Mouse (Mus musculus) stomach, embryonic 16.5 days (tissue): Measurements from ENCODE around the gene Exoc4. TPM values are rescaled to one million over a fixed set of nuclear protein-coding genes. Genes with fewer than 3 reads are reported as not detected.

Experiments used
- ATAC-seq: fragments of 200-750 bp; cut with Nextera tagmentation; 2 replicates; pipeline ENCODE4 v1.8.0; 2017; ENCODE audit warnings: moderate number of reproducible peaks, moderate TSS enrichment; ENCODE audit not compliant: insufficient read depth, low FRiP score
- H3K27ac ChIP-seq: fragments of 300-500 bp; sonication (generic); 2 replicates; pipeline ENCODE4 v1.5.1; 2014; ENCODE audit warnings: low read length
- H3K27me3 ChIP-seq: fragments of 300-500 bp; sonication (generic); 2 replicates; pipeline ENCODE4 v1.6.1; 2014; ENCODE audit warnings: low read length, control low read depth, mixed read lengths; ENCODE audit not compliant: control insufficient read depth, insufficient read depth
- H3K36me3 ChIP-seq: fragments of 300-500 bp; sonication (generic); 2 replicates; pipeline ENCODE4 v1.6.1; 2014; ENCODE audit warnings: low read length; ENCODE audit not compliant: control insufficient read depth, insufficient read depth
- H3K4me1 ChIP-seq: fragments of 300-500 bp; sonication (generic); 2 replicates; pipeline ENCODE4 v1.6.1; 2014; ENCODE audit warnings: low read length, control low read depth, mixed read lengths; ENCODE audit not compliant: control insufficient read depth, insufficient read depth
- H3K4me2 ChIP-seq: fragments of 300-500 bp; sonication (generic); 2 replicates; pipeline ENCODE4 v1.6.1; 2014; ENCODE audit warnings: low read depth, low read length, mixed read lengths
- H3K4me3 ChIP-seq: fragments of 300-500 bp; sonication (generic); replicated peaks from 2 replicates; pipeline ENCODE4 v1.5.1; 2014; ENCODE audit warnings: mild to moderate bottlenecking, low read length
- H3K9ac ChIP-seq: fragments of 300-500 bp; sonication (generic); 2 replicates; pipeline ENCODE4 v1.6.1; 2014; ENCODE audit warnings: low read length
- H3K9me3 ChIP-seq: fragments of 300-500 bp; sonication (generic); replicated peaks from 2 replicates; pipeline ENCODE4 v1.6.1; 2016; ENCODE audit warnings: low read length, control low read depth; ENCODE audit not compliant: control insufficient read depth
- WGBS: fragments of 180-500 bp; shearing (Covaris S2); extraction: QIAGEN DNeasy Blood & Tissue Kit; methylation state at CpG from one replicate; pipeline ENCODE4 v1.1.7; 2014; 5-methylcytosine and 5-hydroxymethylcytosine counted together
- polyA plus RNA-seq: library from polyadenylated mRNA; unstranded; fragments of >200 nt; fragmentation: Nextera tagmentation; extraction: Ambion mirVana; gene quantifications from 2 replicates; pipeline ENCODE4 v1.2.1, GENCODE M21; 2015

Exoc4 gene
- polyA plus RNA-seq, 1 experiment from 2014 or later, result 37.8 TPM

DNA sequence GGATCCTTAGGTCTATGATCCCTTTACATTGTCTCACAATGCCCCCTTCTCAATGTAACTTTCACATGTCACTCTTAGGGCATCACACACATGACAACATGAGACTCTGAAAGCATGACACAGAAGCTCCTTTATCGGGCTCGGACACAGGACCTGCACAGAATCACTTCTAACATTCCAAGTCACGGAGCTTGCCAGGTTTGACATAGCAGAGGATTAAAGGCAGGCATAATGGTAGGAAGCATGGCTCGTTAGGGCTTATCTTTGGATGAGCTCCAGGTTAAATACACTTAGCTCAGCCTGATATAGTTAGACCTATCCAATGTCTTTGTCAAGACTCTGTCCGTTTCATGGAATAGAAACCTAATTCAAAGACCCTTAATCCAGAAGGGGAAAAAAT lies 690.3 kb downstream of the Exoc4 start:
- H3K4me2 ChIP-seq, result no peak overlapping the region
- H3K27me3 ChIP-seq, result no peaks in the 10 kb centered on the region
- ATAC-seq, result no peak
- no peak overlapping the region for H3K27ac ChIP-seq
- WGBS, result 63% methylated on average over 5 of the region's 5 CpGs
- no peaks in the 10 kb centered on the region for H3K9me3 ChIP-seq
- H3K9ac ChIP-seq, result no peak overlapping the region
- no peak overlapping the region for H3K4me3 ChIP-seq
- H3K36me3 ChIP-seq, result no peaks in the 10 kb centered on the region
- H3K4me1 ChIP-seq, result no peaks in the 10 kb centered on the region

DNA sequence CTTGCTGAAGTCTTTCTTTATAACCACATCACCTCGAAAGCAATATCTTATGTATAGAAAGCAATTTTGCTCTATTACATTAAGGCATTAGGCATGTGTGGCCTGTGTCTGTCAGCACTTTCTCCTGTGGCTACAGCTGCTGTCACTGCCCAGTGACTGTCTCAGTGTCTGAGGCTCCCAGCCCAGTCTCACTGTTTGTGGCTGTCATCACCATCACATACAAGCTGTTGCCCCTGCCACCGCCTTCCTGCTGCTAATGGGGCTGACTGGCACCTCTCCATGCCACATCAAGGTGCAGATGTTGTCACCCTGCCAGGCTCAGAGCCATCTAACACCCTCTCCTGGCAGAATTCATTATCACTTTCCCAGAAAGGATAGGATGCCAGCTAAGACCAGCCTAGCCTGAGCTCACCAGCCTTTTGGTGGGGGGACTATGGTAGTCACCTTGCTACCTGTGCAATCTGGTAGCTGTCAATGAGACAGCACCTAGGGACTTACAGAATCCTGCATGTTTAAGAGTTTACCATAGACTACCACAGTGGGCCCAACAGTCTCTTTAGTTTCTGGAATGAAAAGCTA lies 698.1 kb downstream of the Exoc4 start:
- WGBS, result 79% methylated on average over 2 of the region's 2 CpGs
- ATAC-seq, result no peak
- Histone ChIP-seq H3K9me3 (no peaks in the 10 kb centered on the region), H3K4me1 (no peaks in the 10 kb centered on the region), H3K27me3 (no peaks in the 10 kb centered on the region), H3K36me3 (no peaks in the 10 kb centered on the region), H3K4me3 (no peak overlapping the region), H3K4me2 (no peak overlapping the region), H3K9ac (no peak overlapping the region), H3K27ac (no peak overlapping the region)

DNA sequence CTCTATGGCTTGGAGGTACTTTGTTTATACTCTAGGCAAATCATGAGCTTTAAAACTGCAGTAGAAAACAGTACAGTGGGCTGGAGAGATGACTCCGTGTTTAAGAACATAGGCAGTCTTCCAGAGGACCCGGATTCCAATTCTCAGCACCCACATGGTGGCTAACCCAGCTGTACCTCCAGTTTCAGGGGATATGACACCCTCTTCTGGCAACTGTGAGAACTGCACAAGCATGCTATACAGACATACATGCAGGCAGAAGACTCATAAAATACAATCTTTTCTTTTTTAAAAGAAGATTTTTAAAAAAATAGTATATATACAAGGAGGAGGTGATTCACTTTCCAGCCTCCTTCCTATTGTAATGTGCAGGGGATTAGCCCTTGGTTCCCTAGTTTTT lies 701.2 kb downstream of the Exoc4 start:
- H3K36me3 ChIP-seq, result no peaks in the 10 kb centered on the region
- no peaks in the 10 kb centered on the region for H3K9me3 ChIP-seq
- no peak for ATAC-seq
- WGBS, result 93% methylated on average over 2 of the region's 2 CpGs
- no peak overlapping the region for H3K27ac ChIP-seq
- no peak overlapping the region for H3K4me3 ChIP-seq
- H3K9ac ChIP-seq, result no peak overlapping the region
- no peak overlapping the region for H3K4me2 ChIP-seq
- H3K27me3 ChIP-seq, result no peaks in the 10 kb centered on the region
- no peaks in the 10 kb centered on the region for H3K4me1 ChIP-seq

DNA sequence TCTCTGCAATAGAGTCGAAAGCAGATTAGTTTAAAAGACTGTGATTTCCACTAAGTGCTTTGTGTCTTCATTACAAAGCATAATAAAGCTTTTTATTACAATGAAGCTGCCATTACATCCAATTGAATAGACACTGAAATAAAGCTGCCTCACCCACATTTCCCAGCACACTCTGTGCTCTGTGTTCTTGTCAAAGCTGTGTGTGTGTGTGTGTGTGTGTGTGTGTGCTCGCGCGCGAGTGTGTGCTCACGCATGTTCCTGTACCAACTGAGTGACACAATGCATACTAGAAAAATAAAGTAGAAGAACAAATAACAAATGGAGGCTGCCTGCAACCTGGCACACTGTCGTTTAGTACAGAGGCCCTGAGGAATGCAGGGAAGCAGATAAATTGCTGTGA lies 706.6 kb downstream of the Exoc4 start:
- no peak overlapping the region for H3K27ac ChIP-seq
- no peak overlapping the region for H3K9ac ChIP-seq
- H3K4me2 ChIP-seq, result no peak overlapping the region
- no peaks in the 10 kb centered on the region for H3K9me3 ChIP-seq
- ATAC-seq, result no peak
- H3K27me3 ChIP-seq, result no peaks in the 10 kb centered on the region
- WGBS, result 78% methylated on average over 7 of the region's 7 CpGs
- no peaks in the 10 kb centered on the region for H3K36me3 ChIP-seq
- H3K4me3 ChIP-seq, result no peak overlapping the region
- H3K4me1 ChIP-seq, result no peaks in the 10 kb centered on the region

DNA sequence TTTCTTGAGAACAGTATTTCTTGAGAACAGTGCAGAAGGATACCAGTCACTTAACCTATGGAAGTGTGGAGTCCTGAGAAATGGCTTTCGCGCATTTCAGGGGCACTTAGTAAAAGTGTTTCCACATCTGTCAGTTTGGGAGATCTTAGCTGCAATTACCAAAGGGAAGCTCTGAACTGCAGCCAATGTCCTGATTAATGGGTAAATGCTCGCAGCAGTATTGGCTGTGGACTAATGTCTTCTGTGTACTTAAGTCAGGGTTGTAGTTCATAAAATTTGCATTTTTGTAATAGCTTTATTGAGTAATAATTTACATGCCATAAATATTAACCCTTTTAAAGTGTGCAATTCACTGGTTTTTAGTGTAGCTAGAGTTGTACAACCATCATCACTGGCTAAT lies 709.4 kb downstream of the Exoc4 start:
- Histone ChIP-seq H3K27me3 (no peaks in the 10 kb centered on the region), H3K27ac (no peak overlapping the region), H3K36me3 (no peaks in the 10 kb centered on the region), H3K4me2 (no peak overlapping the region), H3K9ac (no peak overlapping the region), H3K9me3 (no peaks in the 10 kb centered on the region), H3K4me3 (no peak overlapping the region), H3K4me1 (no peaks in the 10 kb centered on the region)
- ATAC-seq, result no peak
- 40% methylated on average over 3 of the region's 3 CpGs for WGBS

DNA sequence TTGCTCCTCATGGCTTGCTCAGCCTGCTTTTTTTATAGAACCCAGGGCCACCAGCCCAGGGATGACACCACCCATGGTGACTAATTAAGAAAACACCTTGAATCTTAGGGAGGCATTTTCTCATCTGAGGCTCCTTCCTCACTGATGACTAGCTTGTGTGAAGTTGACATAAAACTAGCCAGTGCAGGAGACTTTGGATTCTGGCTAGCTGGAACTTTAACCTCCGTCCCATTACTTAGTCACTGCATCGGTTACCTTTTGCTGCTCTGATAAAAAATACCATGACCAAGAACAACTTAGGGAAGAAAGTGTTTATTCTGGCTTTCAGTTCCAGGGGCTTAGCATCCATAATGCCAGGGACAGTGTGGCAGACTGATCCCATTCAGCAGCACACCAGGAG lies 711.9 kb downstream of the Exoc4 start:
- ATAC-seq, result no peak
- Histone ChIP-seq H3K27ac (no peak overlapping the region), H3K4me1 (no peaks in the 10 kb centered on the region), H3K36me3 (no peaks in the 10 kb centered on the region), H3K9ac (no peak overlapping the region), H3K9me3 (no peaks in the 10 kb centered on the region), H3K4me3 (no peak overlapping the region), H3K27me3 (no peaks in the 10 kb centered on the region), H3K4me2 (no peak overlapping the region)
- WGBS, result 89% methylated on average over 2 of the region's 2 CpGs

DNA sequence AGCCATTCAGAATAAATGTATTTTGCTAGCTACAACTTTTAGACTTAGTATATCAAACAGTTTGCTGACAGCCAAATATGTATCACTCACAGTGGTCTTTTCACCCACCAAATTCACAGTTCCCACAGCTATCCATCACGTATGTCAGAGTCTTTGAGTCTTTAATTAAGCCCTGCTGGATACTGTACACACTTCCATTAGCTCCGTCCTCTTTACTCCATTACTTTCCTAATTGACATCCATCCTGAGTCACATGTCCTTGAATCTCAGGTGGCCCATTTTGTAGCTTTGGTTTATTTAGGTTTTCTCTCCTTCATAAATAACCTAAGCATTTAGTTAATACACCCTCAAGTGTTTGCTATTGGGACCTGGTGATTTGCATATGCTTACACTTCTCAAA lies 714.2 kb downstream of the Exoc4 start:
- no peak overlapping the region for H3K27ac ChIP-seq
- no peak overlapping the region for H3K4me2 ChIP-seq
- no peak for ATAC-seq
- H3K27me3 ChIP-seq, result no peaks in the 10 kb centered on the region
- H3K4me3 ChIP-seq, result no peak overlapping the region
- no peaks in the 10 kb centered on the region for H3K36me3 ChIP-seq
- H3K4me1 ChIP-seq, result no peaks in the 10 kb centered on the region
- WGBS, result 67% methylated on average over 2 of the region's 2 CpGs
- no peak overlapping the region for H3K9ac ChIP-seq
- H3K9me3 ChIP-seq, result no peaks in the 10 kb centered on the region

DNA sequence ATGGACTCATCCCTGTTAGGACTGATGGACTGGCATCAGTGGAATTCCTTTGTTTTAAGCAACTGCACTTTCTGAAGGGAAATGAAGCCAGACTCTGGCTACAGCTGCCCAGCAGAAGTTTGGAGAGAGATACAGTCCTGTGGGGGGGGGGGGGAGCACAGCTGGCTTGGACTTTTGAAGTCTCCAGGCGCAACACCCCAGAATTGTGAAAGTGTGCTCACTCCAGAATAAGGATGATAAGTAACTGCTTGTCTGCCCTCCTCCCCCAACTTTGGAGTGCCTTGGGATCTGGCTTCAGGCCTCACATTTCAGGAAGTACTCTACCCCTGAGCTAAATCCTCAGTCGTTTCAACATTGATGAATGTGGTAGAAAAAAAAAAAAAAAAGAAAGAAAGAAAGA lies 716.7 kb downstream of the Exoc4 start:
- no peaks in the 10 kb centered on the region for H3K9me3 ChIP-seq
- 27% methylated on average over 2 of the region's 2 CpGs for WGBS
- H3K4me2 ChIP-seq, result no peak overlapping the region
- no peak for ATAC-seq
- no peaks in the 10 kb centered on the region for H3K36me3 ChIP-seq
- H3K27ac ChIP-seq, result no peak overlapping the region
- no peak overlapping the region for H3K9ac ChIP-seq
- H3K4me3 ChIP-seq, result no peak overlapping the region
- H3K4me1 ChIP-seq, result no peaks in the 10 kb centered on the region
- H3K27me3 ChIP-seq, result no peaks in the 10 kb centered on the region

DNA sequence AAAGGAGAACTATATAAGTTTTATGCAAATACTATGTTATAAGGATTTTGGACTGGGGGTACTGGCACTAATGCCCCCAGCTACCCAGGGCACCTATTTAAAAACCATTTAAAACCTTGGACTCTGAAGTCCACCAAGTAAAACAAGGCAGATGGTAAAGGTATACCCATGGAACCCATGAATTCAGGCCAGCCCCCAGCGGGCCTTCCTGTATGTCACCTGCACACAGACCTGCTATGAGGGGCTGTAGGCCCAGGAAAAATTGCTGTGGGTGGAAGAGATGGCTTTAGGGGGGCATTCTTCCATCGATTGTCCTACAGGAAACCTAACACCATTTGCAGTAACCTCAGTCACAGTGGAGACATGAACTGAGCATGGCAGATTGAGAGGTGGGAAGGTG lies 719.9 kb downstream of the Exoc4 start:
- Histone ChIP-seq H3K9me3 (no peaks in the 10 kb centered on the region), H3K4me3 (no peak overlapping the region), H3K36me3 (no peaks in the 10 kb centered on the region), H3K27me3 (no peaks in the 10 kb centered on the region), H3K4me1 (no peaks in the 10 kb centered on the region), H3K27ac (no peak overlapping the region), H3K9ac (no peak overlapping the region), H3K4me2 (no peak overlapping the region)
- 73% methylated on average over 2 of the region's 2 CpGs for WGBS
- no peak for ATAC-seq

DNA sequence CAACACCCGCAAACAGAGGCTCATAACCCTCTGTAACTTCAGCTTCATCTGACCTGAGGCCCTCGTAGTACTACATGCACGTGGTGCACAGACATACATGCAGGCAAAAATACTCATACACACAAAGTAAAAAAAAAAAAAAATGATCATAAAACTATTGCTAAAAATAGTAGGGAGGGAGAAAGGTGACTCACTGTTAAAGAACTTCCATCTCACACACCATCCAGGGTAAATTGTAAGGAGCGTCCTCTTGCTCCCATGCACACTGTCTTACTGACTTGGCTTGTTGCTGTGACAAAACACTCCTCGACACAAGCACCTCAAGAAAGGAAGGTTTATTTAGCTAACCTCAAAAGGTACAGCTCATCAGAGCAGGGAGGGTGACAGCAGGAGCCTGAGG lies 723.9 kb downstream of the Exoc4 start:
- H3K4me2 ChIP-seq, result no peak overlapping the region
- H3K27ac ChIP-seq, result no peak overlapping the region
- no peaks in the 10 kb centered on the region for H3K4me1 ChIP-seq
- no peaks in the 10 kb centered on the region for H3K9me3 ChIP-seq
- WGBS, result 83% methylated on average over 5 of the region's 5 CpGs
- H3K4me3 ChIP-seq, result no peak overlapping the region
- no peaks in the 10 kb centered on the region for H3K36me3 ChIP-seq
- no peaks in the 10 kb centered on the region for H3K27me3 ChIP-seq
- ATAC-seq, result no peak
- no peak overlapping the region for H3K9ac ChIP-seq
